Mouse (Mus musculus) brown adipose tissue, adult 24 weeks (tissue): ENCODE data around the gene Ankrd34b. TPM values are rescaled to one million over a fixed set of nuclear protein-coding genes. Genes with fewer than 3 reads are reported as not detected.

Source experiments
- H3K27ac ChIP-seq: fragments of 200-500 bp; replicated peaks from 2 replicates; pipeline ENCODE4 v1.5.1; 2012; ENCODE audit warnings: low read depth, mild to moderate bottlenecking, low read length
- H3K4me1 ChIP-seq: fragments of 200-500 bp; 2 replicates; pipeline ENCODE4 v1.6.1; 2012; ENCODE audit warnings: low read length, mixed read lengths; ENCODE audit not compliant: control insufficient read depth, insufficient read depth, insufficient read length
- H3K4me3 ChIP-seq: fragments of 200-500 bp; 2 replicates; pipeline ENCODE4 v1.5.1; 2012; ENCODE audit warnings: low read depth, mild to moderate bottlenecking, low read length, moderate library complexity; ENCODE audit not compliant: insufficient read depth
- polyA plus RNA-seq: library from polyadenylated mRNA; stranded (reverse); fragments of >200 nt; gene quantifications from 2 replicates; pipeline ENCODE4 v1.2.4, GENCODE M21; 2012; ENCODE audit not compliant: missing spikeins, insufficient read depth, insufficient read length

The Ankrd34b gene
- polyA plus RNA-seq, 1 experiment, result not detected

DNA sequence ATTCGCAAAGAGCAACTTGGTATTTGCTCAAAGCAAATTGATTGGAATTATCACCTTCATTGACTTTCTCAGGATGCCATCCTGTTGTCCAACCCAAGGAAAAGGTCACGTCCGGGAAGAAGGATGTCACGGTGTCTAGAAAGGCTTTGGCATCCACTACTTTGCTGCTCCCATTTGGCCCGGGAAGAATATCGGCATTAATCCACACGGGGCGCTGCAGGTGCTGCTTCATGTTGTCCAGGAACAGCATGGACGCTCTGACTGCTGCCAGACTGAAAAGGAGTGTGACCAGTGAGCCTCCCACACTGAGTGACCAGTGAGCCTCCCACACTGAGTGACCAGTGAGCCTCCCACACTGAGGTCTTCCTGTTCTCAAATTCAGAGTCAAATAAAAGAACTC is 42.2 kb downstream of the Ankrd34b start:
- Histone ChIP-seq H3K4me1 (no peaks in the 10 kb centered on the region), H3K27ac (no peak overlapping the region), H3K4me3 (no peak overlapping the region)

- H3K4me3 ChIP-seq, result no peak overlapping the region
- no peak overlapping the region for H3K27ac ChIP-seq
- no peaks in the 10 kb centered on the region for H3K4me1 ChIP-seq
These were observed 43.7 kb downstream of the Ankrd34b start for GRCm38 (mm10) chr13:92469381-92469780.

DNA sequence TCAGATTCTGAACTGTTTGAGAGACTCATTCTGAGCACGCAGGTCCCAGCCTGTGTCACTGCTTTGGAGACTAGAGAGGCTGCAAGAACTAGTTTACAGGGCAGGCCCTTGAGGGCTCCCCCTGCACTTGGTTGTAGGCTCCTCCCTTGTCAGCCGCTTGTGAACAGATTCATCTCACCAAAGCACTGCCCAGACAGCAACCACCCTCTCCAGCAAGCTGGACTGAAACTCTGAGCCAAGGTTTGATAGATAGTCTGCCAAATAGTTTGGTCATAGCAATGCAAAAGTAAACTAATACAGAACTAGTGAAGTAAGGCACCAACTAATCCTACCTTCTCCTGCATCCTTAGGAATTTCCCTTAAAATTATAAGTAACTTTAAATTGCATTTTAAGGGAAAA is 44.5 kb downstream of the Ankrd34b start:
- no peak overlapping the region for H3K4me3 ChIP-seq
- no peak overlapping the region for H3K27ac ChIP-seq
- H3K4me1 ChIP-seq, result no peaks in the 10 kb centered on the region

DNA sequence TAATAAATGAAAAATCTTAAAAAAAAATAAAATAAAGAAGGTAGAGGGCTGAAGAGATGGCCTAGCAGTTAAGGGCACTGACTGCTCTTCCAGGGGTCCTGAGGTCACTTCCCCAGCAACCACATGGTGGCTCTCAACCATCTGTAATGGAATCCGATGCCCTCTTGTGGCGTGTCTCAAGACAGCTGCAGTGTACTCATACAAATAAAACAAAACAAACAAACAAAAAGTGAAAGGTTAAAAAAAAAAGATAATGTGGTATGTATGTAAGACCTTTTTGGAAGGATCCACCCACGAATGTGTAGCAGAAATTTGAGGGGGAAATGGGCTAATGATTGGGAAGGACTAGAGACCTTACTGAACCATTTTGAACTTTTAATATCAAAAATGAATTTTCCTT is 57.7 kb downstream of the Ankrd34b start:
- H3K4me1 ChIP-seq, result no peaks in the 10 kb centered on the region
- no peak overlapping the region for H3K27ac ChIP-seq
- H3K4me3 ChIP-seq, result peak overlapping the region; percentile 71

- H3K27ac ChIP-seq, result peak within 1 kb of the TSS; percentile 79
- peak within 1 kb of the TSS; percentile 71 for H3K4me3 ChIP-seq
- H3K4me1 ChIP-seq, result no peaks in the 10 kb centered on the region
These were observed 58.3 kb downstream of the Ankrd34b start, which contains the start of gene Fam151b for GRCm38 (mm10) chr13:92483852-92484463. TSS of gene Fam151b (minus strand) at chr13:92484015.

DNA sequence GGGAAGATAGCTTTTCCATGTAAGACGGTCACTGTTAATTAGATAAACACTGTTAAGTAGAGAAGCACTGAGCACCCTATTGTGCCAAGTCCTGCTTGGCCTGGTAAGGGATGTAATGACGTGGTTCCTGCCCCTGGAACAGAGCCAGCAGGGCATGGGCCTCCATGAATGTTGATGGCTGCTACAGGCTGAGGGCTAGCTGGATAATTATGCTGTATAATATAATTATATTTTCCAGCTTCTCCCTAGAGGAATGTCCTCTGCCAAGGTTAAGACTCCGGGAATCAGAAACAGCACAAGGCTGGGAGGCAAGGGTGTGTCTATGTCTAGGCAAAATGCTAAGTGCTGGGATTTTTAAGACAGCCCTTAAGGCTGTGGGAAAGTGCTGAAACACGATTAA is 65.1 kb downstream of the Ankrd34b start:
- Histone ChIP-seq H3K4me3 (no peak overlapping the region), H3K27ac (no peak overlapping the region), H3K4me1 (no peaks in the 10 kb centered on the region)

Other genes starting within 250 kb of the Ankrd34b start
- gene Gm20379, start 119.9 kb upstream of the Ankrd34b start, polyA plus RNA-seq, result not detected in 2 replicates
- gene Dhfr, start 71.2 kb upstream of the Ankrd34b start, polyA plus RNA-seq, result 1.4 and 1.8 TPM in 2 replicates
- 8.5 and 21.8 TPM in 2 replicates for gene Msh3, start 70.9 kb upstream of the Ankrd34b start, polyA plus RNA-seq
- gene Fam151b, start 58.1 kb downstream of the Ankrd34b start, polyA plus RNA-seq, result 8.3 and 8.8 TPM in 2 replicates
- 6.3 and 8.5 TPM in 2 replicates for gene Zfyve16, start 105.0 kb downstream of the Ankrd34b start, polyA plus RNA-seq
- not detected in 2 replicates for gene Spz1, start 150.3 kb downstream of the Ankrd34b start, polyA plus RNA-seq
- 3.2 and 4.0 TPM in 2 replicates for gene Serinc5, start 185.2 kb downstream of the Ankrd34b start, polyA plus RNA-seq